Mouse (Mus musculus) bone marrow macrophage, adult 2 months (primary cell): ENCODE data around the gene Btbd16. TPM values are rescaled to one million over a fixed set of nuclear protein-coding genes. Genes with fewer than 3 reads are reported as not detected.

ENCODE experiments used
- H3K27ac ChIP-seq: 2 replicates; pipeline ENCODE4 v1.5.1; 2012; ENCODE audit warnings: low read depth, low read length; ENCODE audit not compliant: insufficient read depth
- H3K4me1 ChIP-seq: 2 replicates; pipeline ENCODE4 v1.6.1; 2012; ENCODE audit warnings: low read length; ENCODE audit not compliant: control insufficient read depth, insufficient read depth
- H3K4me3 ChIP-seq: 2 replicates; pipeline ENCODE4 v1.5.1; 2012; ENCODE audit warnings: mild to moderate bottlenecking, low read length, moderate library complexity; ENCODE audit not compliant: insufficient read depth
- CTCF ChIP-seq: IDR thresholded peaks from 2 replicates; pipeline ENCODE4 v1.5.1; 2012; ENCODE audit warnings: low read depth, mild to moderate bottlenecking, low read length, moderate library complexity
- POLR2A ChIP-seq: IDR thresholded peaks from 2 replicates; pipeline ENCODE4 v1.6.1; 2012; ENCODE audit warnings: mild to moderate bottlenecking, low read depth, low read length, borderline replicate concordance
- polyA plus RNA-seq: library from polyadenylated mRNA; stranded (reverse); fragments of >200 nt; gene quantifications from 2 replicates; pipeline ENCODE4 v1.2.4, GENCODE M21; 2012; ENCODE audit not compliant: missing spikeins, insufficient read depth, insufficient read length

Gene Btbd16
- polyA plus RNA-seq, 1 experiment: not detected

GRCm38 (mm10) chr7:130828475-130828874 lies 54.6 kb downstream of the Btbd16 start:
- TF ChIP-seq POLR2A: no peak

GRCm38 (mm10) chr7:130831586-130831985 lies 57.7 kb downstream of the Btbd16 start:
- H3K4me3 ChIP-seq: no peak overlapping the region
- no peaks in the 10 kb centered on the region for H3K4me1 ChIP-seq
- TF ChIP-seq POLR2A (no peak), CTCF (no peak)
- H3K27ac ChIP-seq: no peak overlapping the region

More at GRCm38 (mm10) chr7:130828475-130828874, 54.6 kb downstream of the Btbd16 start:
- Histone ChIP-seq H3K27ac (no peak overlapping the region), H3K4me1 (no peaks in the 10 kb centered on the region), H3K4me3 (no peak overlapping the region)

- H3K4me1 ChIP-seq: peaks cover 5% of the 10 kb centered on the region
- no peak overlapping the region for H3K27ac ChIP-seq
- TF ChIP-seq POLR2A (no peak), CTCF (no peak)
- no peak overlapping the region for H3K4me3 ChIP-seq
Observed at GRCm38 (mm10) chr7:130834299-130834698, 60.4 kb downstream of the Btbd16 start.

GRCm38 (mm10) chr7:130834958-130835861 lies 61.3 kb downstream of the Btbd16 start:
- H3K4me3 ChIP-seq: no peak overlapping the region
- H3K4me1 ChIP-seq: peaks cover 14% of the 10 kb centered on the region
- TF ChIP-seq CTCF: no peak
- TF ChIP-seq POLR2A: no peak
- no peak overlapping the region for H3K27ac ChIP-seq

GRCm38 (mm10) chr7:130836066-130836465 lies 62.2 kb downstream of the Btbd16 start:
- no peak overlapping the region for H3K4me3 ChIP-seq
- TF ChIP-seq CTCF (no peak), POLR2A (no peak)
- peaks cover 18% of the 10 kb centered on the region for H3K4me1 ChIP-seq
- no peak overlapping the region for H3K27ac ChIP-seq

GRCm38 (mm10) chr7:130837941-130838657 lies 64.2 kb downstream of the Btbd16 start:
- Histone ChIP-seq H3K4me1 (peaks cover 18% of the 10 kb centered on the region), H3K4me3 (no peak overlapping the region), H3K27ac (no peak overlapping the region)
- no peak for TF ChIP-seq POLR2A
- TF ChIP-seq CTCF: no peak

- no peak overlapping the region for H3K27ac ChIP-seq
- H3K4me1 ChIP-seq: peaks cover 18% of the 10 kb centered on the region
- H3K4me3 ChIP-seq: no peak overlapping the region
- TF ChIP-seq POLR2A (no peak), CTCF (no peak)
Observed at GRCm38 (mm10) chr7:130838658-130839025, 64.8 kb downstream of the Btbd16 start.

GRCm38 (mm10) chr7:130839380-130840100 lies 65.7 kb downstream of the Btbd16 start:
- no peak for TF ChIP-seq POLR2A
- no peak overlapping the region for H3K4me3 ChIP-seq
- peaks cover 18% of the 10 kb centered on the region for H3K4me1 ChIP-seq
- H3K27ac ChIP-seq: no peak overlapping the region

GRCm38 (mm10) chr7:130847164-130847718 lies 73.4 kb downstream of the Btbd16 start:
- Histone ChIP-seq H3K4me3 (no peak overlapping the region), H3K27ac (no peak overlapping the region), H3K4me1 (peaks cover 6% of the 10 kb centered on the region)
- TF ChIP-seq CTCF (no peak), POLR2A (no peak)
